Mouse (Mus musculus) embryonic facial prominence, embryonic 14.5 days (tissue): ENCODE data around the gene Xpnpep3. TPM values are rescaled to one million over a fixed set of nuclear protein-coding genes. Genes with fewer than 3 reads are reported as not detected.

ENCODE experiments used
- ATAC-seq: fragments of 200-750 bp; cut with Nextera tagmentation; 2 replicates; pipeline ENCODE4 v1.8.0; 2017; ENCODE audit warnings: low read depth, moderate number of reproducible peaks, moderate TSS enrichment
- DNase-seq: peaks from one replicate; pipeline ENCODE4 v3.0.0-alpha.2; 2015; ENCODE audit warnings: low spot score
- H3K27ac ChIP-seq: fragments of 300-500 bp; sonication (generic); replicated peaks from 2 replicates; pipeline ENCODE4 v1.5.1; 2014; ENCODE audit warnings: low read depth, mild to moderate bottlenecking, low read length, moderate library complexity
- H3K27me3 ChIP-seq: fragments of 300-500 bp; sonication (generic); replicated peaks from 2 replicates; pipeline ENCODE4 v1.6.1; 2014; ENCODE audit warnings: low read length; ENCODE audit not compliant: control insufficient read depth, insufficient read depth
- H3K36me3 ChIP-seq: fragments of 300-500 bp; sonication (generic); 2 replicates; pipeline ENCODE4 v1.6.1; 2014; ENCODE audit warnings: low read length, mixed read lengths; ENCODE audit not compliant: control insufficient read depth, insufficient read depth
- H3K4me1 ChIP-seq: fragments of 300-500 bp; sonication (generic); 2 replicates; pipeline ENCODE4 v1.6.1; 2014; ENCODE audit warnings: antibody characterized with exemption, low read length; ENCODE audit not compliant: control insufficient read depth, insufficient read depth
- H3K4me2 ChIP-seq: fragments of 300-500 bp; sonication (generic); 2 replicates; pipeline ENCODE4 v1.6.1; 2014; ENCODE audit warnings: low read depth, mild to moderate bottlenecking, low read length, moderate library complexity, mixed read lengths
- H3K4me3 ChIP-seq: fragments of 300-500 bp; sonication (generic); 2 replicates; pipeline ENCODE4 v1.5.1; 2014; ENCODE audit warnings: low read depth, mild to moderate bottlenecking, low read length
- H3K9ac ChIP-seq: fragments of 300-500 bp; sonication (generic); 2 replicates; pipeline ENCODE4 v1.6.1; 2014; ENCODE audit warnings: low read depth, mild to moderate bottlenecking, low read length, moderate library complexity, mixed read lengths
- H3K9me3 ChIP-seq: fragments of 300-500 bp; sonication (generic); 2 replicates; pipeline ENCODE4 v1.6.1; 2016; ENCODE audit warnings: low read length; ENCODE audit not compliant: control insufficient read depth
- WGBS: fragments of 180-500 bp; shearing (Covaris S2); extraction: QIAGEN DNeasy Blood & Tissue Kit; methylation state at CpG from one replicate; pipeline ENCODE4 v1.1.7; 2014; 5-methylcytosine and 5-hydroxymethylcytosine counted together
- polyA plus RNA-seq: library from polyadenylated mRNA; unstranded; fragments of >200 nt; fragmentation: Nextera tagmentation; extraction: Ambion mirVana; gene quantifications from 2 replicates; pipeline ENCODE4 v1.2.1, GENCODE M21; 2014

Xpnpep3 gene
- polyA plus RNA-seq, 1 experiment from 2014 or later = 6.5 TPM

GRCm38 (mm10) chr15:81361022-81361404, 38.9 kb upstream of the Xpnpep3 start:
- Histone ChIP-seq H3K9ac (0 out of 2 replicates have a peak overlapping the region, but pooled peaks have one; percentile 15), H3K36me3 (peaks cover 27% of the 10 kb centered on the region), H3K27ac (peak overlapping the region; percentile 85), H3K4me1 (peaks cover 13% of the 10 kb centered on the region), H3K27me3 (no peaks in the 10 kb centered on the region), H3K4me2 (peak overlapping the region; percentile 87), H3K9me3 (no peaks in the 10 kb centered on the region), H3K4me3 (peak overlapping the region; percentile 70)
- WGBS = 35% methylated on average over 6 of the region's 6 CpGs
- peak; percentile 60; the same call in 1 of the 2 replicates for ATAC-seq
- DNase-seq = no peak

DNA sequence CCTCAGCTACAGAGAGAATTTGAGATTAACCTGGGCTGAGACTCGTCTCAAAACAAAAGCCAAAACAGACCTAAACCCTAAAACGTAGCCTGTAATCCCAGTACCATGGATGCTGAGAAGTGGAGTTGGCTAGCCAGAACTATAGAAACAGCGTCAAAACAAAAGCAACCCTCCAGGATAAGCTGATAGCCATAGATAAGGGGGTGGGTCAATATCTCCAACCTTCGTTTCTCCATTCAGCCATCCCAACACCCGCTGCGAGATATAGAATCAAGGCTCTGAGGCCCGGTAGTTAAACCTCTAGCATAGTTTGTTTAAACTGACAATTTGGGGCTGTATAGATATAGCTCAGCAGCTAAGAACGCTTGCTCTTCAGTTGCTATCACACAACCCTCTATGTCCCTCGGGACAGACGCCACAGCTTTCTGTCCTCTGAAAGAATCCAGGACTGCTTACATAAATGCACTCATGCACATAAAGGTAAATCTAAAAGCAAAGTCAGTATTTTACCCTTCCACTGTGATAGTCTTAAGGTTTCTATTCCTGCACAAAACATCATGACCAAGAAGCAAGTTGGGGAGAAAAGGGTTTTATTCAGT, 38.4 kb upstream of the Xpnpep3 start:
- H3K4me3 ChIP-seq = no peak overlapping the region; the same call in 1 of the 2 replicates
- peak overlapping the region; percentile 85 for H3K27ac ChIP-seq
- no peaks in the 10 kb centered on the region for H3K27me3 ChIP-seq
- H3K9me3 ChIP-seq = no peaks in the 10 kb centered on the region
- 0 out of 2 replicates have a peak overlapping the region, but pooled peaks have one; percentile 15 for H3K9ac ChIP-seq
- H3K36me3 ChIP-seq = peaks cover 32% of the 10 kb centered on the region
- peaks cover 13% of the 10 kb centered on the region for H3K4me1 ChIP-seq
- DNase-seq (no peak), ATAC-seq (no peak)
- H3K4me2 ChIP-seq = peak overlapping the region; percentile 87
- 41% methylated on average over 10 of the region's 10 CpGs for WGBS

DNA sequence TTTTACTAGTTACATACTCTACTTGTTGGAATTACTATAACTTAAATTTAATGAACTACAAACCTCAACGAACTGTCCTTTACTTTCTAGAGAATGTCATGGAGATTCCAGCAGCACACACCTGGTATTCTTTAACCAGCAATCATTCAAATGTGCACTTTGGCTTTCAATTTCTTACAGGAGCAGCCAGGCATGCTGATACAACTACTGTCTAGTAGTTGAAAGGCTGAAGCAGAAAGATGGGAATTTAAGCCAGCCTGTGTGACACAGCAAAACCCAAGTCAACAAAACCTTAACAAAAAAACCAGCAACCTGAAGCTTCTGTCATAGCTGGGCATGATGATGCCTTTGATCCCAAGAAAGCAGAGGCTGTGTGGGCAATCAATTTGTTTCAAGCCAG, 37.4 kb upstream of the Xpnpep3 start:
- Histone ChIP-seq H3K4me2 (no peak overlapping the region), H3K36me3 (peaks cover 42% of the 10 kb centered on the region), H3K9me3 (no peaks in the 10 kb centered on the region), H3K27ac (no peak overlapping the region), H3K27me3 (no peaks in the 10 kb centered on the region), H3K9ac (no peak overlapping the region), H3K4me3 (no peak overlapping the region), H3K4me1 (peaks cover 13% of the 10 kb centered on the region)
- DNase-seq (no peak), ATAC-seq (no peak)
- 68% methylated on average over 1 of the region's 1 CpGs for WGBS

- Histone ChIP-seq H3K36me3 (peaks cover 60% of the 10 kb centered on the region), H3K27ac (no peak overlapping the region), H3K9ac (no peak overlapping the region), H3K4me3 (no peak overlapping the region), H3K9me3 (no peaks in the 10 kb centered on the region), H3K4me2 (no peak overlapping the region), H3K27me3 (no peaks in the 10 kb centered on the region), H3K4me1 (peaks cover 13% of the 10 kb centered on the region)
- ATAC-seq (no peak), DNase-seq (no peak)
- 79% methylated on average over 1 of the region's 1 CpGs for WGBS
Observed at GRCm38 (mm10) chr15:81364271-81364670, 35.7 kb upstream of the Xpnpep3 start.

DNA sequence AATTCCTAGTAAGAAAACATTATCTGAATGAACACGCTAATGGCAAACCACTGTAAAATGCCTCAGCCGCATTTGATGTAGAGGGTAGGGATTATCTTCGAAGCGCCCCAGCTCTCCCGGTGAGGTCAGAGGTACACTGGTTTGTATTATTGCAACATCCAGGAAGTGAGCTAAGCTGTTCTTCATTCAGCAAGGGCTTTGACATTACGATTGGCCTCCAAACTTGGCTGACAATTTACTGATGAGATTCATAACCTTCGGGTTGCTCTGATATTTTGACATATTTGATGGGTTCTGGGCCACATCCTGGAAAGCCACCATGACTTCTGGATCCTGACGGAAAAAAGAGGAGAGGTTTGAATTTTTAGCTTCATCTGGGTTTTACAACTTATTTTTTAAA, 34.7 kb upstream of the Xpnpep3 start:
- Histone ChIP-seq H3K4me1 (peaks cover 9% of the 10 kb centered on the region; the same call in 1 of the 2 replicates), H3K36me3 (peaks cover 70% of the 10 kb centered on the region), H3K4me3 (no peak overlapping the region), H3K27ac (no peak overlapping the region), H3K27me3 (no peaks in the 10 kb centered on the region), H3K9ac (no peak overlapping the region), H3K4me2 (no peak overlapping the region), H3K9me3 (no peaks in the 10 kb centered on the region)
- no peak for DNase-seq
- ATAC-seq = no peak
- WGBS = 90% methylated on average over 8 of the region's 8 CpGs

GRCm38 (mm10) chr15:81366241-81366640, 33.7 kb upstream of the Xpnpep3 start:
- no peak for ATAC-seq
- Histone ChIP-seq H3K4me2 (no peak overlapping the region), H3K27me3 (no peaks in the 10 kb centered on the region), H3K36me3 (peaks cover 80% of the 10 kb centered on the region), H3K4me1 (peaks cover 5% of the 10 kb centered on the region; the same call in 1 of the 2 replicates), H3K27ac (no peak overlapping the region), H3K9me3 (no peaks in the 10 kb centered on the region), H3K4me3 (no peak overlapping the region), H3K9ac (no peak overlapping the region)
- WGBS = 81% methylated on average over 4 of the region's 4 CpGs
- DNase-seq = no peak

- no peak overlapping the region for H3K9ac ChIP-seq
- DNase-seq (no peak), ATAC-seq (no peak)
- no peak overlapping the region for H3K4me3 ChIP-seq
- no peak overlapping the region for H3K27ac ChIP-seq
- H3K4me1 ChIP-seq = no peaks in the 10 kb centered on the region
- peaks cover 97% of the 10 kb centered on the region for H3K36me3 ChIP-seq
- H3K9me3 ChIP-seq = no peaks in the 10 kb centered on the region
- 94% methylated on average over 1 of the region's 1 CpGs for WGBS
- H3K4me2 ChIP-seq = no peak overlapping the region
- no peaks in the 10 kb centered on the region for H3K27me3 ChIP-seq
Observed at GRCm38 (mm10) chr15:81368601-81369000, 31.3 kb upstream of the Xpnpep3 start.

DNA sequence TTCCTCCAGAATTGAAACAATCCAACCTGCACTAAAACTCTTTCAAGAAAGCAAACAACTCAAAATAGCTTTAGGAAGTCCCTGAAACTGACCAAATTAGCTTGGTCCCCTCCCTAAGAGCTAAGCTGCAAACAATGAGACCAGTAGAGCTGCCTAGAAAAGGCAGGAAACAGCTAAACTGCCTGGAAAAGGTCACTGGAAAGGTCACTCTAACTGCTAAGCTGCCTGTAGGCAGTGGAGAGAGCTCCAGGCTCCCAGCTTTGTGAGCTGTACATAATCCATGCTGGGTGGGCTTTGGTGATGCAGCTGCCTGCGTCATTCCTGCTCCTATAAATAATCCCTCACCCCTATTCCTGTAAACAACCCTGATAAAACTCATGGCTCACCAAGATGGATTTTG, 29.6 kb upstream of the Xpnpep3 start:
- 53% methylated on average over 1 of the region's 1 CpGs for WGBS
- Histone ChIP-seq H3K9ac (no peak overlapping the region), H3K4me1 (no peaks in the 10 kb centered on the region), H3K27me3 (no peaks in the 10 kb centered on the region), H3K4me3 (no peak overlapping the region), H3K27ac (no peak overlapping the region), H3K4me2 (no peak overlapping the region), H3K9me3 (no peaks in the 10 kb centered on the region), H3K36me3 (peaks cover 95% of the 10 kb centered on the region)
- ATAC-seq = no peak
- DNase-seq = no peak

DNA sequence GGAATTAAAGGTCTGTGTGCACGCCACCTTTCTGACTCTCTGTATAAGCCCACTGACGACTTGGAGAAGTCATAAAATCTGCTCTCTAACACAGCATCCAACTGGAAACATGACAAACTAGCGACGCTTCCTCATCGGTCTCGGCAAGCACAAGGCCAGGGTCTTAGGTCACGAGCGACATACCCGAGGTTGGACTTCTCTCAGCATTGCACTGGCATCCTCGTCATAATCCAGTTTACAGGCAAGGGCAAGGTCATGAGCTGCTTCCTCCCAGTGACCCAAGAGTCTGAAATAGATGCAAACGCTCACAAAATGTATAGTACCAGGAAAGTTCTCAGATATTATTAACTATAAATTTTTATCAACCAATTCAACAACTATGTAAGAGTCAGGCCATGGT, 25.3 kb upstream of the Xpnpep3 start:
- Histone ChIP-seq H3K27ac (no peak overlapping the region), H3K4me2 (no peak overlapping the region), H3K27me3 (no peaks in the 10 kb centered on the region), H3K36me3 (peaks cover 85% of the 10 kb centered on the region), H3K4me1 (no peaks in the 10 kb centered on the region), H3K9ac (no peak overlapping the region), H3K4me3 (no peak overlapping the region), H3K9me3 (no peaks in the 10 kb centered on the region)
- WGBS = 93% methylated on average over 11 of the region's 11 CpGs
- ATAC-seq = no peak
- DNase-seq = no peak
